Mouse (Mus musculus): Measurements from ENCODE around the gene Itpr2. TPM values are rescaled to one million over a fixed set of nuclear protein-coding genes. Genes with fewer than 3 reads are reported as not detected.
A peak's percentile ranks its signal among the peaks of the same experiment; 100 is the strongest.

Itpr2 gene
- polyA plus RNA-seq, 1 experiment = 3.6 TPM

GRCm38 (mm10) chr6:146281176-146281899, 220.7 kb downstream of the Itpr2 start:
- no peak overlapping the region for H3K27ac ChIP-seq (ENCODE audit: insufficient read depth, low read length)
- H3K36me3 ChIP-seq (ENCODE audit: control insufficient read depth, insufficient read depth, low read length, poor library complexity, severe bottlenecking) = no peaks in the 10 kb centered on the region
- no peak overlapping the region for H3K9ac ChIP-seq (ENCODE audit: low read depth, poor library complexity, severe bottlenecking)
- no peaks in the 10 kb centered on the region for H3K27me3 ChIP-seq (ENCODE audit: control insufficient read depth, insufficient read depth, low read length, poor library complexity, severe bottlenecking)
- H3K9me3 ChIP-seq (replicated peaks; ENCODE audit: control insufficient read depth, insufficient read depth, low read length, poor library complexity, severe bottlenecking) = no peaks in the 10 kb centered on the region
- no peak overlapping the region for H3K4me3 ChIP-seq (ENCODE audit: low read depth, low read length)
- no peaks in the 10 kb centered on the region for H3K4me1 ChIP-seq (ENCODE audit: control insufficient read depth, insufficient read depth, low read length)
- TF ChIP-seq EP300 (IDR thresholded peaks at IDR 0.05; ENCODE audit: insufficient read depth, low read depth, low read length) (no peak), CTCF (IDR thresholded peaks at IDR 0.05; ENCODE audit: low read depth, low read length) (peak; percentile 41), POLR2A (IDR thresholded peaks at IDR 0.05; ENCODE audit: insufficient read depth, low read length) (no peak)

- Histone ChIP-seq H3K36me3 (ENCODE audit: control insufficient read depth, insufficient read depth, low read length, poor library complexity, severe bottlenecking) (no peaks in the 10 kb centered on the region), H3K27ac (ENCODE audit: insufficient read depth, low read length) (no peak overlapping the region), H3K4me3 (ENCODE audit: low read depth, low read length) (no peak overlapping the region), H3K27me3 (ENCODE audit: control insufficient read depth, insufficient read depth, low read length, poor library complexity, severe bottlenecking) (no peaks in the 10 kb centered on the region), H3K4me1 (ENCODE audit: control insufficient read depth, insufficient read depth, low read length) (no peaks in the 10 kb centered on the region), H3K9ac (ENCODE audit: low read depth, poor library complexity, severe bottlenecking) (no peak overlapping the region), H3K9me3 (replicated peaks; ENCODE audit: control insufficient read depth, insufficient read depth, low read length, poor library complexity, severe bottlenecking) (no peaks in the 10 kb centered on the region)
- TF ChIP-seq POLR2A (IDR thresholded peaks at IDR 0.05; ENCODE audit: insufficient read depth, low read length) (no peak), EP300 (IDR thresholded peaks at IDR 0.05; ENCODE audit: insufficient read depth, low read depth, low read length) (no peak), CTCF (IDR thresholded peaks at IDR 0.05; ENCODE audit: low read depth, low read length) (no peak)
Observed at GRCm38 (mm10) chr6:146273256-146273655, 228.8 kb downstream of the Itpr2 start.

- Histone ChIP-seq H3K27ac (ENCODE audit: insufficient read depth, low read length) (no peak overlapping the region), H3K27me3 (ENCODE audit: control insufficient read depth, insufficient read depth, low read length, poor library complexity, severe bottlenecking) (no peaks in the 10 kb centered on the region), H3K9ac (ENCODE audit: low read depth, poor library complexity, severe bottlenecking) (no peak overlapping the region), H3K4me3 (ENCODE audit: low read depth, low read length) (no peak overlapping the region), H3K9me3 (replicated peaks; ENCODE audit: control insufficient read depth, insufficient read depth, low read length, poor library complexity, severe bottlenecking) (no peaks in the 10 kb centered on the region), H3K36me3 (ENCODE audit: control insufficient read depth, insufficient read depth, low read length, poor library complexity, severe bottlenecking) (no peaks in the 10 kb centered on the region), H3K4me1 (ENCODE audit: control insufficient read depth, insufficient read depth, low read length) (no peaks in the 10 kb centered on the region)
- TF ChIP-seq POLR2A (IDR thresholded peaks at IDR 0.05; ENCODE audit: insufficient read depth, low read length) (no peak), EP300 (IDR thresholded peaks at IDR 0.05; ENCODE audit: insufficient read depth, low read depth, low read length) (no peak), CTCF (IDR thresholded peaks at IDR 0.05; ENCODE audit: low read depth, low read length) (peak; percentile 15)
Observed at GRCm38 (mm10) chr6:146272253-146273036, 229.6 kb downstream of the Itpr2 start.

- Histone ChIP-seq H3K36me3 (ENCODE audit: control insufficient read depth, insufficient read depth, low read length, poor library complexity, severe bottlenecking) (no peaks in the 10 kb centered on the region), H3K4me3 (ENCODE audit: low read depth, low read length) (no peak overlapping the region), H3K4me1 (ENCODE audit: control insufficient read depth, insufficient read depth, low read length) (no peaks in the 10 kb centered on the region), H3K9ac (ENCODE audit: low read depth, poor library complexity, severe bottlenecking) (no peak overlapping the region), H3K27me3 (ENCODE audit: control insufficient read depth, insufficient read depth, low read length, poor library complexity, severe bottlenecking) (no peaks in the 10 kb centered on the region), H3K9me3 (replicated peaks; ENCODE audit: control insufficient read depth, insufficient read depth, low read length, poor library complexity, severe bottlenecking) (no peaks in the 10 kb centered on the region), H3K27ac (ENCODE audit: insufficient read depth, low read length) (no peak overlapping the region)
- TF ChIP-seq EP300 (IDR thresholded peaks at IDR 0.05; ENCODE audit: insufficient read depth, low read depth, low read length) = no peak
- TF ChIP-seq POLR2A (IDR thresholded peaks at IDR 0.05; ENCODE audit: insufficient read depth, low read length) = no peak
- no peak for TF ChIP-seq CTCF (IDR thresholded peaks at IDR 0.05; ENCODE audit: low read depth, low read length)
Observed at GRCm38 (mm10) chr6:146270776-146271533, 231.1 kb downstream of the Itpr2 start.

GRCm38 (mm10) chr6:146270162-146270561, 231.9 kb downstream of the Itpr2 start:
- H3K36me3 ChIP-seq (ENCODE audit: control insufficient read depth, insufficient read depth, low read length, poor library complexity, severe bottlenecking) = no peaks in the 10 kb centered on the region
- no peaks in the 10 kb centered on the region for H3K27me3 ChIP-seq (ENCODE audit: control insufficient read depth, insufficient read depth, low read length, poor library complexity, severe bottlenecking)
- no peak overlapping the region for H3K27ac ChIP-seq (ENCODE audit: insufficient read depth, low read length)
- no peak overlapping the region for H3K4me3 ChIP-seq (ENCODE audit: low read depth, low read length)
- no peak overlapping the region for H3K9ac ChIP-seq (ENCODE audit: low read depth, poor library complexity, severe bottlenecking)
- TF ChIP-seq POLR2A (IDR thresholded peaks at IDR 0.05; ENCODE audit: insufficient read depth, low read length) = no peak
- no peak for TF ChIP-seq CTCF (IDR thresholded peaks at IDR 0.05; ENCODE audit: low read depth, low read length)
- TF ChIP-seq EP300 (IDR thresholded peaks at IDR 0.05; ENCODE audit: insufficient read depth, low read depth, low read length) = no peak
- H3K4me1 ChIP-seq (ENCODE audit: control insufficient read depth, insufficient read depth, low read length) = no peaks in the 10 kb centered on the region
- H3K9me3 ChIP-seq (replicated peaks; ENCODE audit: control insufficient read depth, insufficient read depth, low read length, poor library complexity, severe bottlenecking) = no peaks in the 10 kb centered on the region
